Mouse (Mus musculus) hindbrain, embryonic 13.5 days (tissue): ENCODE measurements around the gene Gm4952. TPM values are rescaled to one million over a fixed set of nuclear protein-coding genes. Genes with fewer than 3 reads are reported as not detected.
"Not testable (repeated sequence)": the region's sequence is repeated elsewhere in the genome, so short reads cannot be mapped to it uniquely, and the experiment has no call there.

ENCODE experiments used
- ATAC-seq: fragments of 200-750 bp; cut with Nextera tagmentation; 2 replicates; pipeline ENCODE4 v1.8.0; 2017; ENCODE audit warnings: moderate TSS enrichment; ENCODE audit not compliant: low FRiP score
- H3K27ac ChIP-seq: fragments of 300-500 bp; sonication (generic); 2 replicates; pipeline ENCODE4 v1.5.1; 2015; ENCODE audit warnings: inconsistent platforms, mild to moderate bottlenecking, moderate library complexity
- H3K27me3 ChIP-seq: fragments of 300-500 bp; sonication (generic); 2 replicates; pipeline ENCODE4 v1.6.1; 2015; ENCODE audit warnings: mild to moderate bottlenecking, inconsistent platforms
- H3K36me3 ChIP-seq: fragments of 300-500 bp; sonication (generic); 2 replicates; pipeline ENCODE4 v1.6.1; 2015; ENCODE audit warnings: mild to moderate bottlenecking, inconsistent platforms
- H3K4me1 ChIP-seq: fragments of 300-500 bp; sonication (generic); replicated peaks from 2 replicates; pipeline ENCODE4 v1.6.1; 2015; ENCODE audit warnings: inconsistent platforms
- H3K4me2 ChIP-seq: fragments of 300-500 bp; sonication (generic); 2 replicates; pipeline ENCODE4 v1.6.1; 2015; ENCODE audit warnings: inconsistent platforms, mild to moderate bottlenecking, moderate library complexity
- H3K4me3 ChIP-seq: fragments of 300-500 bp; sonication (generic); 2 replicates; pipeline ENCODE4 v1.5.1; 2015; ENCODE audit warnings: mild to moderate bottlenecking, inconsistent platforms
- H3K9ac ChIP-seq: fragments of 300-500 bp; sonication (generic); 2 replicates; pipeline ENCODE4 v1.6.1; 2015; ENCODE audit warnings: mild to moderate bottlenecking, inconsistent platforms
- H3K9me3 ChIP-seq: fragments of 300-500 bp; sonication (generic); 2 replicates; pipeline ENCODE4 v1.6.1; 2016; ENCODE audit warnings: inconsistent platforms
- WGBS: fragments of 180-500 bp; shearing (Covaris S2); methylation state at CpG from one replicate; pipeline ENCODE4 v1.1.7; 2015; 5-methylcytosine and 5-hydroxymethylcytosine counted together
- polyA plus RNA-seq: library from polyadenylated mRNA; unstranded; fragments of >200 nt; fragmentation: Nextera tagmentation; extraction: Ambion mirVana; gene quantifications from 2 replicates; pipeline ENCODE4 v1.2.1, GENCODE M21; 2015

Gene Gm4952
- polyA plus RNA-seq, 1 experiment from 2014 or later: 0.19 TPM

DNA sequence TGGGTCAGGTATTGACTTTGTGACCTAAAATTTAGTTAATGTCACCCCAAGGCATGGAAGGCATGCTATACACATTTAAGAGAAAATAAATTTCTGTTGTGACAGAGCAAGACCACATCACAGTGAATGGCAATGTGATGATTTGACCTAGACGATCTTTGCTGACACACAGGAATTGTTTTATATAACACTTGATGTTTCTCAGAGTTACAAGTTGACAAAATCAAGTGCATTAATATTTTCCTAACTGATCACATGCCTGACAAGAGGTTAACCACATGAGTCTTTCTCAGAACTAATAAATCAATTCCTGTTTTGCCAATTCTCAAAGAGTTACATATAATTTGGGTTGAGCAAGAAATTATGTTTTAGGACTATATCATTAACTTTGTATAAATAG is 13.9 kb downstream of the Gm4952 start:
- Histone ChIP-seq H3K9ac (no peak overlapping the region), H3K4me3 (no peak overlapping the region), H3K4me1 (no peaks in the 10 kb centered on the region), H3K9me3 (no peaks in the 10 kb centered on the region), H3K36me3 (no peaks in the 10 kb centered on the region), H3K27me3 (no peaks in the 10 kb centered on the region), H3K4me2 (no peak overlapping the region), H3K27ac (no peak overlapping the region)
- ATAC-seq: no peak
- WGBS: 82% methylated on average over 1 of the region's 1 CpGs

DNA sequence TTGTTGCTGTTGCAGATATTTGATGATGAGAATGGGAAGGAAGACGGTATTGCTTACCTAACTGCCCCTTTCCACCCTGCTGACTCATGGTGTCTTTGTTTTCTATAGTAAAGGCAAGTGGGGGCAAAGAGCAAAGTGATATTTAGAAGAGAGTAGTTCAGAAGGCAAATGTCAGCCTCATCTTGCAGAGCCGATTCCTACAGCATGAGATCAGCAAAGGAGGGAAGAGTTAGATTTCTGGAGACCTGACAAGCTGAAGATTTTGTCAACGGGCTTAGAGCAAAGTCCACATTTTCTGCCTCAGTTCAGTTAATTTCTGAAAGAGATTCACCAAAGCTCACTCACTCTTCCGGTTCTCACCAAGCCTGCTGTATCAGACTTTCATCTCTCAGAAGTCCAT is 33.4 kb downstream of the Gm4952 start, which contains the start of gene Glyat:
Glyat (plus strand) TSS at position 133 of the 400 bp plus-strand sequence.
- 86% methylated on average over 4 of the region's 4 CpGs for WGBS
- ATAC-seq: no peak
- Histone ChIP-seq H3K27ac (no peak within 1 kb of the TSS), H3K27me3 (no peaks in the 10 kb centered on the region), H3K4me3 (no peak within 1 kb of the TSS), H3K4me2 (no peak within 1 kb of the TSS), H3K36me3 (no peaks in the 10 kb centered on the region), H3K9ac (no peak within 1 kb of the TSS), H3K4me1 (no peaks in the 10 kb centered on the region), H3K9me3 (no peaks in the 10 kb centered on the region)

DNA sequence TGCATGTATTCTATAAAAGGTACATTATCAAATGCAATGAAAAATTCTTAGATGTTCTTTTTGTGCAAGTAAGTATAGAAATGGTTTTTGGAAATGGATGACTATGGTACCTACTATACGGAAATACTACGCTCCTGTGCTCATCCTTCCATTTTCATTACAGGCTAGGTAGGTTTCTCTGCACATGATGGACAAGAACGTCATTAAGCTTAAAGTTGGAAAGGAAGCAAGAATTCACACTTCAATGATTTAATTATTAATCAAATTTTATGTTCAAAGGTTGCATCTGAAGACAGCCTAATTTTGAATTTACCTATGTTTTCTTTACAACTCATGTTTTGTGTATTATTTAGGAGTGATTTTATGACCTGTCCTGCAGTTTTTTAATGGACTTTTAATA is 34.5 kb downstream of the Gm4952 start:
- Histone ChIP-seq H3K4me2 (no peak overlapping the region), H3K36me3 (no peaks in the 10 kb centered on the region), H3K4me3 (no peak overlapping the region), H3K27ac (no peak overlapping the region), H3K9ac (no peak overlapping the region), H3K4me1 (no peaks in the 10 kb centered on the region), H3K9me3 (no peaks in the 10 kb centered on the region), H3K27me3 (no peaks in the 10 kb centered on the region)
- WGBS: 92% methylated on average over 3 of the region's 3 CpGs
- no peak for ATAC-seq

DNA sequence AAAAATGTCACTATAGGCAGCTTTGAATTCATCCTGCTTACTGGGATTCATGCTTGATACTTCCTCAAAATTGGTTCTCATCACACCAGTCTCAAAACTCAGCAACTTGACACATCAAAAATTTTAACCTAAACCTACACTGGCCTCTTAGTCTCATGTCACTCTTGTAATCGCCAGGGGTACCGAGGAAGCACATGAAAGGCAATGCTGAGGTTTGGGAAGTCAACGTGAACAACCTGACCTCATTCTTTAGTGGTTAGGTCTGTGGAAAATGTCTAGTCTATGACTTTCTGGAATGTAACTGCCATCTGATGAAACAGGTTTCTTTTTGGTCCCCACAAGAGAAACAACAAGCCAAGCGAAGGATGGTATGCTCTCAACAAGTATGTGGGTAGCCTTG is 35.2 kb downstream of the Gm4952 start:
- no peak for ATAC-seq
- H3K9me3 ChIP-seq: no peaks in the 10 kb centered on the region
- H3K27ac ChIP-seq: no peak overlapping the region
- no peaks in the 10 kb centered on the region for H3K36me3 ChIP-seq
- no peaks in the 10 kb centered on the region for H3K27me3 ChIP-seq
- H3K4me3 ChIP-seq: no peak overlapping the region
- WGBS: 91% methylated on average over 4 of the region's 4 CpGs
- no peak overlapping the region for H3K4me2 ChIP-seq
- no peak overlapping the region for H3K9ac ChIP-seq
- no peaks in the 10 kb centered on the region for H3K4me1 ChIP-seq

DNA sequence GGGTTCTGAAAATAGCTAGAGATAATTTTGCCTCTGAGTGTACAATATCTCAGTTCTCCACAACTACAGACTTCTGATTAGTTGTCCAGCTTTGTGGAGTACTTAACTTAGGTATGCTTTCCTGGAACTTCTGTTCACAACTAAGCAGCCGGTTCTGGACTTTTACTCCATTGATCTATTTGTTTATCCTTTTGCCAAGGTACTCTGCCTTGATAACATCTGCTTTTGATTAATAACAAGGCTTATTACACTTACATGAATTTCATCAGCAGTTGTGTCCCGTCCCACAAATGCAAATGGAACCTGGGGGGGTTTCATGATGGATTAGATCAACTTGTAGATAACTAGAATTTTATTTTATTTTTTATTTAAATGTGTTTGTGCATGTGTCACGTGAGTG is 37.1 kb downstream of the Gm4952 start:
- Histone ChIP-seq H3K27ac (no peak overlapping the region), H3K4me2 (no peak overlapping the region), H3K27me3 (no peaks in the 10 kb centered on the region), H3K9me3 (no peaks in the 10 kb centered on the region), H3K4me3 (no peak overlapping the region), H3K36me3 (no peaks in the 10 kb centered on the region), H3K4me1 (no peaks in the 10 kb centered on the region), H3K9ac (no peak overlapping the region)
- ATAC-seq: no peak
- 70% methylated on average over 3 of the region's 3 CpGs for WGBS

DNA sequence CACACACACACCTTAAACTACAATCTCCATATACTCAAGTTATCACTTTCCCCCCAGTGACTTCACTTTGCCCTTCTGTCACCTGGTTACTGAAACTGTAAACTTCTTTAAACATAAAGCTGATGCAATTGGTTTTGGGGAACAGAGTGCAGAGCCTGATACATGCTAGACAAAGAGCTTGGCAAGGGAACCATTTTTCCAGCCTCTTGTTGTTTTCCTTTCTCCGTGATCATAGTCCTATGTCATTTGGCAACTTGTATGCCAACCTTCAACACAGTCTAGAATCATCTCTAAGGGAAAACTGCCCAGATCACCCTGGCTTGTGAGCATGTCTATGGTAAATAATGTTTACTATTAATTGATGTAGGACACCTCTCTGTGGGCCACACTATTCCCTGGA is 38.3 kb downstream of the Gm4952 start:
- no peaks in the 10 kb centered on the region for H3K4me1 ChIP-seq
- H3K4me3 ChIP-seq: no peak overlapping the region
- no peaks in the 10 kb centered on the region for H3K27me3 ChIP-seq
- H3K36me3 ChIP-seq: no peaks in the 10 kb centered on the region
- ATAC-seq: no peak
- no peak overlapping the region for H3K4me2 ChIP-seq
- WGBS: 88% methylated on average over 1 of the region's 1 CpGs
- H3K9ac ChIP-seq: no peak overlapping the region
- H3K27ac ChIP-seq: no peak overlapping the region
- H3K9me3 ChIP-seq: no peaks in the 10 kb centered on the region

DNA sequence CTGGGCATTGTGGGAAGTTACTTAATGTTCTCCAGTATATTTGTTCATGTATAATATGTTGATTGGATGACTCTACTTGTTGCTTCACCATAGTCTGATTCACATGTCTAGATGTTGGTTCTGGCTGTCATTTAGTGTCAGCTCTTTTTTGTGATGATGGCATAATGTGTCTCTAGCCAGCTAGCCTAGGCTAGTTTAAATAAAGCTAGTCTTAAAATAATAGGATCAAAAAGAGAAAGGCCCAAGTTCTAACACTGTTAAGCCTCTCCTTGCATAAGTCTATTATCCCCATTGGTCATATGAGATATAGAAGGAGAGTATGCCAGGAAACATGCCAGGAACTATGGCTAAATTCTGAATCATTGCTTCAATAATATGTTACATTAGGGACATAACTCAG is 49.7 kb downstream of the Gm4952 start:
- H3K27me3 ChIP-seq: no peaks in the 10 kb centered on the region
- H3K4me2 ChIP-seq: no peak overlapping the region
- H3K9me3 ChIP-seq: no peaks in the 10 kb centered on the region
- no peak overlapping the region for H3K9ac ChIP-seq
- no peak for ATAC-seq
- no peak overlapping the region for H3K4me3 ChIP-seq
- H3K27ac ChIP-seq: no peak overlapping the region
- no peaks in the 10 kb centered on the region for H3K4me1 ChIP-seq
- no peaks in the 10 kb centered on the region for H3K36me3 ChIP-seq

DNA sequence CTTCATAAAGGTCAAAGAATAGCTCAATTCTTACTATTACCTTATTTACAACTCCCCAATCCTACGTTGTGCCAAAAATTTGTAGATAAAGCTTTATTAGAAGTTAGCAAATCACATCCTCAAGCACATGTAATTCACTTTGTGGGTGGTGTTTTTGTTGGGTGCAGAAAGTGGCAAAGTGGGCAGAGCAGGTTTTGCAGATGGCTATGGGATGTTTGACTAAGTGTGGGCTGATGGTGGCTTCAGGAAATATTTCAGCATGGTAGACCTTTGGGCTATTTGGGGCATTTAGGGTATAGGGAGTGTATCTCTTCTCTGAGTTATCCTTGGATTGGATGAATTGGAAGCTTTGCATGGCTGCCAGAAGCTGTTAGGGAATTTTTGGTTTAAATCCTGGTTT is 66.4 kb downstream of the Gm4952 start:
- Histone ChIP-seq H3K9me3 (0 out of 2 replicates have a peak, but pooled peaks cover 3% of the 10 kb centered on the region), H3K36me3 (no peaks in the 10 kb centered on the region), H3K4me2 (no peak overlapping the region), H3K27ac (no peak overlapping the region), H3K9ac (no peak overlapping the region), H3K27me3 (no peaks in the 10 kb centered on the region), H3K4me1 (no peaks in the 10 kb centered on the region), H3K4me3 (no peak overlapping the region)
- no peak for ATAC-seq
- 87% methylated on average over 1 of the region's 1 CpGs for WGBS

DNA sequence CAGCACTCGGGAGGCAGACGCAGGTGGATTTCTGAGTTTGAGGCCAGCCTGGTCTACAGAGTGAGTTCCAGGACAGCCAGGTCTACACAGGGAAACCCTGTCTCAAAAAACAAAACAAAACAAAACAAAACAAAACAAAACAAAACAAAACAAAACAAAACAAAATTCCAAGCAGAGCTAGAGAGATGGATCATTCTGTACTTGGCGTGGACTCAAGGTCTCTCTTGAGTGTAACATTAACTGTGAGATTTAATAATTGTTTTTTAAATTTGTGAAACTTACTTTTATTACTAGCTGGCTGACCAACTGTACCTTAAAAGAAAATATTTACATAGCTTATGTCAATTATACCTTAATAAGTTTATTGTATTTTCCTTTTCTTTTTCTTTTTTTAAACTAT is 68.8 kb downstream of the Gm4952 start:
- H3K27ac ChIP-seq, H3K9me3 ChIP-seq, H3K27me3 ChIP-seq, H3K36me3 ChIP-seq, H3K4me3 ChIP-seq, ATAC-seq, H3K4me1 ChIP-seq, H3K4me2 ChIP-seq, H3K9ac ChIP-seq: not testable (repeated sequence)
- WGBS: 95% methylated on average over 3 of the region's 3 CpGs

DNA sequence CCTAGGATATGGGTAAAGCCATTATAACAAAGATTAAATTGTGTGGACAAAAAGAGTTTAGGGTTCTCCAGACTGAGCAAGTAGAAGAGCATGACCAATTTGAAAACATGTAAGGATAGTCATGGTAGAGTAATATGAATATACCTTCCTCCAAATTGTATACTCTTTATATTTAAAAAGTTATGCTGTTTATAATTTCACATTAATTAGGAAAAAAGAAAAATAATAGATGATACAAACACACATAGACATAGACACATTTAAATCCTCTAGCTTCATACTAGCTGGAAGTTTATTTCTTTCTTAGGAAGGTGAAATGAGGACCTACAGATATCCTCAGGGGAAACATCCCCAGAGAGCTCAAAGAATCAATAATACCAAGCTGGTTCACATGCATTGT is 70.4 kb downstream of the Gm4952 start, which contains the start of gene Olfr1442:
Olfr1442 (plus strand) TSS at position 301 of the 400 bp plus-strand sequence.
- no peak for ATAC-seq
- H3K4me3 ChIP-seq: no peak within 1 kb of the TSS
- no peaks in the 10 kb centered on the region for H3K27me3 ChIP-seq
- no peak within 1 kb of the TSS for H3K27ac ChIP-seq
- H3K9ac ChIP-seq: no peak within 1 kb of the TSS
- no peaks in the 10 kb centered on the region for H3K36me3 ChIP-seq
- H3K9me3 ChIP-seq: no peaks in the 10 kb centered on the region
- H3K4me2 ChIP-seq: no peak within 1 kb of the TSS
- H3K4me1 ChIP-seq: no peaks in the 10 kb centered on the region

DNA sequence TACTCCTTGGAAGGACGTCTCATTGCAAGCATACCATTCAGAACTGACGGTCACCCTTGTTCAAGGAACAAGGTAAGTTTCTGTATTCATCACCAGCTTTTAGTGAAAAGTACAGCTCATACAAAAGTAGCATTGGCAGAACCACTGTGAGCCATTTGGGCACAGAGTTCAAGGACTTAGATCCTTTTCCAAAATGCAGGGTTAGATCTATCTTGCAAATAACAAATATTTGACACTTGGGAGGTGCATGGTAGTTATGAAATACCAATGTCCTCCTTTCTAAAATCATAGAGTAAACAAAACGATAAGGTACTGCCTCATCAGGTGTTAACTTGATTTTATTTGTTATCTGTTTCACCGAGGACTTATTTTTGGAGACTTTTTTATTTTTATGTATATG is 71.3 kb downstream of the Gm4952 start:
- H3K4me2 ChIP-seq: no peak overlapping the region
- no peak overlapping the region for H3K9ac ChIP-seq
- no peak overlapping the region for H3K4me3 ChIP-seq
- no peaks in the 10 kb centered on the region for H3K9me3 ChIP-seq
- no peaks in the 10 kb centered on the region for H3K36me3 ChIP-seq
- no peaks in the 10 kb centered on the region for H3K4me1 ChIP-seq
- H3K27ac ChIP-seq: no peak overlapping the region
- 86% methylated on average over 4 of the region's 4 CpGs for WGBS
- ATAC-seq: no peak
- no peaks in the 10 kb centered on the region for H3K27me3 ChIP-seq

DNA sequence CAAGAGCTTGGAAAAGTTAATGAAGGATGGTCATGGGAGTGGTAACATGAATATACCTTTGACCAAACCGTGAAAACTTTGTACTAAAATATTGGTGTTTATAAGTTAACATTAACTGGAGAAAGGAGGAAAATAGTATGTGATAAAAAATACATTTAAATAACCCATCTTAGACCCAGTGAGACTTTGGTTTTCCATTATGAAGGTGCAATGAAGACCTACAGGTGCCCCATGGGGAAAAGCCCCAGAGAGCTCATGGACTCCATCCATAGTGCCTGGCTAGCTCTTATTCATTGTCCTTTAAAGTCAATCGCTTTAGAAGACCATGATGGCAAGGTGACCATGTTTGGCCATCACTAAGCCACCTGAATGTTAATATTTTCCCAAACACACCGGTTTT is 78.0 kb downstream of the Gm4952 start, which contains the start of gene Olfr1443:
Olfr1443 (plus strand) TSS at position 301 of the 400 bp plus-strand sequence.
- WGBS: 82% methylated on average over 3 of the region's 3 CpGs
- no peaks in the 10 kb centered on the region for H3K27me3 ChIP-seq
- H3K9ac ChIP-seq: no peak within 1 kb of the TSS
- no peaks in the 10 kb centered on the region for H3K36me3 ChIP-seq
- no peak within 1 kb of the TSS for H3K4me3 ChIP-seq
- no peaks in the 10 kb centered on the region for H3K4me1 ChIP-seq
- no peak for ATAC-seq
- no peak within 1 kb of the TSS for H3K4me2 ChIP-seq
- no peaks in the 10 kb centered on the region for H3K9me3 ChIP-seq
- H3K27ac ChIP-seq: no peak within 1 kb of the TSS
